Mouse (Mus musculus): ENCODE measurements at regions not wholly inside any gene's neighbourhood (a gene's known extent, or its start where the extent isn't known, plus 50 kb on each side); places are given as distances from the start of the nearest gene placed in this dataset.

DNA sequence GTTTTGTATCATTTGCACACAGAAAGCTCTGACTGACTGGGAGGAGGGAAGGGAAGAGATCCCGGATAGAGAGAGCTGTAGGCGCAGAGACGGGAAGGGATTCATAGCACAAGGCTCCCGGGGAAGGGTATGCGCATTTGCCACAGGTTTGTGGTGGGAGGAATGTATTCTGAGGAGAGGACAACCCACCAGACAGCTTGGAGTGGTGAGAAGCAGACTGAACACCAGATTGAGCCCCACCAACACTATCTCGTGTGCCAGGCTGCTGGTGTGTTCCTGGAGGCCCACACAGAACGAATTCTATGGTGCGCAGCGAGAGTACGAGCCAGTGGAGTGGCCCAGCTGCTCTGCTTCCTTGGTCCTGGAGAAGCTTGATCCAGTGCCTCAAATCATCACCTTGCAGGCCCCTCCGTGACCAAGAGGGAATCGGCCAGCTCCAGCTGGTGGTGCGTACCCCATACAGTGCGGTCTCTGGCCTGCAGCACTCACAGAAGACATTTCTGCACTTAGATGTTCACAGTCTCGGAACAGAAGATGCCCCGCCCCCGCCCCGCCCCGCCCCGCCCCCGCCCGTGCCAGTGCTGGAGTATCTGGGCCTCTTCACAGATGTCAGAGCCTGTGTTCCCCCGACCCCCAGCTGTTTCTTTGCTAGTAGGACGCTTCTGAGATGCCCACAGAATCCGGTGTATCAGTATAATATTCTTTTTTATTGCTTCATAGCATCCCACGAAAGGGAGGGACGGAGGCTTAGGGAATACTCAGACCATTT is 92.8 kb upstream of the Tmem189 start:
- peak; percentile 49 to 65 for DNase-seq (ENCODE audit: low spot score in 2 of 2)

GRCm38 (mm10) chr2:167781496-167781895 is 91.9 kb upstream of the Tmem189 start:
- no peak for DNase-seq (ENCODE audit: low spot score in 2 of 2)

DNA sequence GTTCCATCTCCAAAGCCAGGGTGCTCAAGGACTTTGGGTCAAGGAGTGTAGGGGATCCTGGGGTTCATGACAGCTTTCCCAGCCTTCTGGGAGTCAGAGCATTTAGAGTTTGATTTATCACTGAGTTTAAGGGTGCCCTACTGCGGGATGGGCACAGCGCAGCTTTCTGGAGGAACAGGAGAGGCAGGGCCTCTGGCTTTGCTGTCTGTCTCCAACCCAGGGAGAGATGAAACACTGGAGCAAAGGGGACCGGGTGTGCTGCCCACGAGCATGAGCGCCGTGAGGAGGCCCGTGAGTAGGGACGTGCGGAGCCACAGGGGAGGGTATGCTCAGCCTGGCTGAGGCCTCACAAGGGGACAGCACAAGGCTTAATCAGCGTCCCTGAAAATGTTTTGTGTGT is 89.1 kb upstream of the Tmem189 start:
- no peak for DNase-seq (ENCODE audit: low spot score in 2 of 2)

DNA sequence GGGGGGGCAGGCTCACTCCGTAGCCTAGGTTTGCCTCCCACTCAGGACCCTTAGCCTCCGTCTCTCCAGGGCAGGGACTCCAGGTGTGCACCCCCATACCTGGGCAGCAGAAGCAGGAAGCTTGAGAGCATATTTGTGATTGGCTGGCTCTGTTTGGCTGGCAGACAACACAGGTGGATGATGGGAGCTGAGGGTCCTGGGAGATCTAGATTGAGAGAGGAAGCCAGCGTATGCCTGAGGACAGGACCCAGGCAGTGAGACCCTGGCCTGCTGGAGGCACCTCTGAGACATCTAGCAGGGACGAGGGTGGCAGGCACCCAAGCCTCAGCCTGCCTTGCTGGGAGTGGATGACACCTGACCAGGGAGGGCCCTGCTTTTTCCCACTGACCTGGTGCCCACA is 88.6 kb upstream of the Tmem189 start:
- no peak for DNase-seq (ENCODE audit: low spot score in 2 of 2)

GRCm38 (mm10) chr2:167777331-167778085 is 87.9 kb upstream of the Tmem189 start:
- DNase-seq (ENCODE audit: low spot score in 2 of 2), result peak in 1 of 2 experiments; percentile 33

DNA sequence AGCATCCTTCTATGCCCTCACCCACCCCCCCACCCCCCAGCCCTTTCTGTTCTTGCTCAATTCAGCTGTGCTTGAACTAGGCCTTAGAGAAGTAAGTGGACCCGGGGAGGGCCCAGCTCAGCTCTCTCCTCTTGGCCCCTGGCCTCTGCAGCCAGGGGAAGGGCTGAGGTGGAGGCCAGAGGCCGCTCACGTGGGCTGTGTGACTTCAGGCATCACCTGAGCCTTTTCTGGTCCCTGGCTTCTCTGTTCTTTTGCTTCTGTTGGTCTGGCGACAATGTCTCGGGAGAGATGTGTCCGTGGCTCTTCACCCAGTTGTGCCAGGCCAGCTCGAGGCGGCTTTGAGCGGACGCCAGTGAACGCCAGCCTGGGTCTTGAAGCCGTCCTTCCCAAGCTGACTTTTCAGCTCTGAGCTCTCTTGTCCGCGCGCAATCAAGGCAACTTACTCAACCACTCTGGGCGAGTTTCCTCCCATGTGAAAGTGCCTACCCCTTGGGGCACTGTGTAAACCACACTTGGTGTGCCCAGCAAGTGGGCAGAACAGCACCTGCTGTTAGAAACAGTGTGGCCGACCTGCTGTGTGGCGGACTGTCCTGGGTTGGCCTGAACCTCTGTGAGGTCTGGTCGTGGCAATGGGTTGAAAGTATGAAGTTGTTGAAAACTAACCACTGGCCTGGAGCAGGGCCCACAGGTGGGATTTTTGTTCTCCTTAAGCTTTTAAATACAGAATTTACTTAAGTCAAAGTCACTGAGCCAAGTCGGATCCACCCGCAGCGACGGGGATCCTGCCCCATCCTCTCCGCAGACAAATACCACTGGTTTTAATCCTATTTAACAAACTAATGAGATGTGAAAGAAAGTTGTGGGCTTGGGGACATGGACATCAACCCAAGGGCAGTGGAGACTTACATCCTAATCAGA is 86.9 kb upstream of the Tmem189 start:
- no peak for DNase-seq (ENCODE audit: low spot score in 2 of 2)

DNA sequence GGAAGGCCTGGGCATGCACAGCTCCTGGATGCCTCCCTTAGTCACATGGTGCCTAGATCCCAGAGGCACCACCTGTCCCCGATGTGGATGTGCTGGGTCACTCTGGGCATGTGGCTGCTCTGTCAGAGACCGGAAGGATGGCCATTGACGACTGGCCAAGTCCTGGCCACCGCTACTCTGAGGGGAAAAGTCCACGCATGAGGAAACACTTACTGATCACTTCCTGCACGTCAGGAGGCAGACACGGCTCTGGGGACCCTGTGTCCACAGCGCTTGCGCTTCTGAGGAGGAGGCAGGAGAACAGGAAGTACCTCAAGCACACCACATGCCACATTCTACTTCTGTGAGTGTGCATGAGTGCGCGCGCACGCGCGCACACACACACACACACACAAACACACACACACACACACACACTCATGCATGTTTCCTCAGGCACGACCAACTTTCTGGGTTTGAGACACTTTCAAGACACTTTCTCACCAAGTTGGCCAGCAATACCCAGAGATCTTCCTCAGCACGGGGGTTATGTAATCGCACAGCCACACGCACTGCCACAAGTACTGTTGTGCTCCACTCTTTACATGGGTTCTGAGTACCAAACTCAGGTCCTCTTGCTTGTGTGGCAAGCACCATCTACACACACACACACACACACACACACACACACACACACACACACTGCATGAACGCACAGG is 85.7 kb upstream of the Tmem189 start:
- DNase-seq (ENCODE audit: low spot score in 2 of 2), result no peak

DNA sequence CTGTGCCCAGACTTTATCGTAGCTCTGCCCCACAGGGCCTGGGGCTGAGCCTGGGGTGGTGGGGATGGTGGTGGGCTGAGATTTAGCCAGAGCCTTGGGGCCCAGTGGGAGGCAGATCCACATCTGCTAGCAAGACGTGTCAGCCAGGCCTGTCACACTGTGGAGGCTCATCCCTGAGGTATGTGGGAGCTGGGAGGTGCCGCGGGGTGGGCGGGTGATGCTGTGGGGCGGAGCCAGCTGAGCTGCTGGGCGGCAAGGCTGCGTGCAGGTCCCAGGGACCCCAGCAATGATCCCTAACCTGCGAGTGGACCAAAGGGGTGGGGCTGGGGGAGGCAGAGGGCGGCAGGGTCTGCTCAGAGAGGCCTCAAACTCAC is 85.2 kb upstream of the Tmem189 start:
- no peak for DNase-seq (ENCODE audit: low spot score in 2 of 2)

GRCm38 (mm10) chr2:167774166-167774805 is 84.7 kb upstream of the Tmem189 start:
- no peak for DNase-seq (ENCODE audit: low spot score in 2 of 2)

DNA sequence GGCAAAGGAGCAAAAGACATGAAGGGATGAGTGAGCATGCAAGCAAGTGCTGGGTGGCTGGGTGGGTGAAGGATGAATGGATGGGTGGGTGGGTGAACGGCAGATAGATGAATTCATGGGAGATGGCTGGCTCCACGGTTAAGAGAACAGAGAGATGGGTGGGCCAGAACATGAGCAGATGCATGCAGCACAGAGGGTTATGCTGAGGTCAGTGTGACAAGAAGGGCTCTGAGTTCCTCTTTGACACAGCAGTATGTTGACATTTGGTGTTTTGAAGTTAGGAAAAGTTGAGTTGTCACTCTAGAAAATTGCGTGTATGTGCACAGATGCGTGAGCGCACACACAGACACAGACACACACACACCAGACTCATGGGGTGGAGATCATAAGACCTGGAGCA is 83.2 kb upstream of the Tmem189 start:
- DNase-seq (ENCODE audit: low spot score in 2 of 2), result no peak

GRCm38 (mm10) chr2:167767962-167768361 is 78.3 kb upstream of the Tmem189 start:
- DNase-seq (ENCODE audit: low spot score in 2 of 2), result no peak

GRCm38 (mm10) chr2:167767371-167767770 is 77.7 kb upstream of the Tmem189 start:
- no peak for DNase-seq (ENCODE audit: low spot score in 2 of 2)

- no peak for DNase-seq (ENCODE audit: low spot score in 2 of 2)
These were observed 76.2 kb upstream of the Tmem189 start for GRCm38 (mm10) chr2:167765811-167766210.

DNA sequence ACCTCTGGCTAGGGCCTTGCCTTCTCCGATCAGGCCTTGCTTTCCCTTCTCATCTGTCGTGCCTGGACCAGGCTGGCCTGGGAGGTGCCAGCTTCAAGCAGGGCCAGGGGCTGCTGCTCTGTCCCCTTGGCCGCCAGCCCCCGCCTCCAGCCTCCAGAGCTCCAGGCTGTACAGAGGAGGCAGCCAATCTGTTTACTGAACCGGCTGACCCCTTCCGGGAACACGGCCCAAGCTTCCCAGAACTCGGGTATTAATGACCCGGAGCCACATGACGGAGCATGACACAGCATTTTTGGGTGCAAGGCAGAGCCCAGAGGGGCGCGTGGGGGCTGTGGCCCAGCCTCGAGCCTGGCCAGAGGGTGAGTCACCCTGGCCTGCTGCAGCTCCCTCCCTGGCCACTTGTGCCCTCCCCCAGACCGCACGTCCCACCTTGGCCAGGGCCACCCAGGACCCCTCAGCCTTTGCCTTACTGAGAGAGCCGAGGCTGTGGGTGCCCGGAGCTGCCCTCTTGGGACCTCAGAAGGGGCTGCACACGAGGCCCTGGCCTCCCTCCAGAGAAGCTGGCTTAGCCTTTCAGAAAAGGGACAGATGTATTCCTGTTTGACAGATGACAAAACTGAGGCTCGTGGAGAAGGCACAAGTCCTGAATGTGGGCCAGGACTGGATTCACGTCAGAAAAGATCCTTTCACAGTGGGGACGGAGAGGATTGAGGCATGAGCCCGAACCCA is 75.6 kb upstream of the Tmem189 start:
- DNase-seq (ENCODE audit: low spot score in 2 of 2), result peak in 1 of 2 experiments; percentile 30

GRCm38 (mm10) chr2:167763891-167764410 is 74.3 kb upstream of the Tmem189 start:
- no peak for DNase-seq (ENCODE audit: low spot score in 2 of 2)

- DNase-seq (ENCODE audit: low spot score in 2 of 2), result no peak
These were observed 71.8 kb upstream of the Tmem189 start for GRCm38 (mm10) chr2:167761404-167761936.

- DNase-seq (ENCODE audit: low spot score in 2 of 2), result no peak
These were observed 71.2 kb upstream of the Tmem189 start for GRCm38 (mm10) chr2:167760681-167761403.

DNA sequence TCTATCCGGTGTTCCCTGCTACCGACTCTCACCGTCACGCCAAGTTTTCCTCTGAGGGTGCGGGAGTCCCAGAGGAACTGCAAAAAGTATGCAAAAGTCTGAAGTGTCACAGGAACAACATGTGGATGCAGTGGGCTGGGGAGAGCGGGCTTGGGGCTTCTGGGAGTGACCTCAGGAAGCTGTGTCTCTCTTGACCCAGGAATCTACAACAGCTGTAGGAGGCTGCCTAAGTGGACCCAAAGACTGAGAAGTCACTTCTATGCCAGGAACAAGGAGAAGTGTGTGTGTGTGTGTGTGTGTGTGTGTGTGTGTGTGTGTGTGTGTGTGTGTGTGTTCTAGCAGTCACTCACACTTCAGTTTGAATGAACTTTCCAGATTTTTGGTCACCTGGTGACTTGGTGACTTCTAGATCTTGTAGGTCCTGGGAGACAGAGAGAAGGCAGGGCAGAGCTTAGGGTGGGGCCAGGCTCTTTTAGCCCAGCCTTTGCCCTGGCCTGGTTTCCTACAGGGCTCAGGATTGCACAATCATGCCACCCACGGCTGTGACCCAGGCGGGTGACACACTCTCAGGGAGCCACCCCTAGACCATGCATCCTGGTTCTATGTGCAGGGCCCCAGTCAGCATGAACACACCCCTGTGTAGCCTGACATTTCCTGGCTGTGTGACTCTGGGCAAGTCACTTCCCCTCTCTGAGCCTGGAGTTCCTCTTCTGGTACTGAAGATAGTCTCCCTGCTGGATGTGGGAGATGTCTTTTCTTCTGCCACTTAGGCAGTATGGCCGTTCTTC is 70.2 kb upstream of the Tmem189 start:
- no peak for DNase-seq (ENCODE audit: low spot score in 2 of 2)
